Mouse (Mus musculus) forelimb bud, embryonic 11.5 days (tissue): ENCODE data around the gene Slc6a9.

Experiments used
- DNase-seq: peaks from one replicate; pipeline ENCODE4 v3.0.0-alpha.2; 2012; ENCODE audit warnings: low read depth, low spot score

Slc6a9 gene

DNA sequence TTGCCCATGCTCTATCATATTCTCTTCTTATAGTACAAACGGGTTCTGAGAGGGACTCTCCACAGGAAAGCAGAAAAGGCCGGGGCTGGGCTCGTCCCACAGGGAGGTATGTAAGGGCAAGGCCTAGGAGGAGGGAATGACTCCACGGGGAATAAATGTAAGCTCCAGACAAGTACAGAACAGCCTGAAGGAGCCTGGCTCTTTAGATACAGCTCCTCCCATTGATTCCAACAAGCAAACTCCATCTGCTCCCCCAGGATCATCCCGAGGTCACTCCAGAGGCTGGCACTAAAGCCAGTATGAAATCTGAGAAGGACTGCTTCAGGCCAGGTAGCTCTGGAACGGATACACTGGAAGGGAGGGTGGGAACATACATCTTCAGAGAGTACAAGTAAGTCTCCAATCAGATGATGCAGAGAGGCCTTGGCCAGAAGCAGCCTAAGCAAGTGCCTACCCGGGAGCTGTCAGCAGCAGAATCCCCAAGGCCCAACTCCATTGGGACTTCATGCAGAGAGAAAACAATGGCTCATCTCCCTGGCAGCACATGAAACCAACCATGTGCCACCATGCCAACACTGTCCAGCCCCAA lies 78.5 kb downstream of the Slc6a9 start:
- no peak for DNase-seq

GRCm38 (mm10) chr4:117913421-117913820 lies 79.1 kb downstream of the Slc6a9 start:
- no peak for DNase-seq

DNA sequence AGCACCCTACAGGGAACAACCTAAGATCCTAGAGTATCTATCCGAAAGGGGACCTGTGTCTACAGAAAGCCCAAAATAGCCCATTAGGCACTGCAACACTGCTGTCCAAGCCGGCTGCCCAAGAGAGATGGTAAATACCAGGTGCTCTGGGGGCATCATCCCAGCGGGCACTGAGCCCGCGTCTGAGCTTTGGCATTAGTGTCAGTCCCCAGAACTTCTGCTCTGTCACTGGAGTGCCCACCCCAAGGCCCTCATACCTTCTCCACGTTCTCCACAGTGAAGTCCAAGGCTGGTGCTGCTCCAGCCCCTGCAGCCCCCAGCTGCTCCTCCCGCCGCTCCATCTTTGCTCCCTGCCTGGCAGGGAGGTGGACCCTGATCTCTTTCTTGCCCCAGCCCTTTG lies 79.7 kb downstream of the Slc6a9 start:
- DNase-seq, result no peak

DNA sequence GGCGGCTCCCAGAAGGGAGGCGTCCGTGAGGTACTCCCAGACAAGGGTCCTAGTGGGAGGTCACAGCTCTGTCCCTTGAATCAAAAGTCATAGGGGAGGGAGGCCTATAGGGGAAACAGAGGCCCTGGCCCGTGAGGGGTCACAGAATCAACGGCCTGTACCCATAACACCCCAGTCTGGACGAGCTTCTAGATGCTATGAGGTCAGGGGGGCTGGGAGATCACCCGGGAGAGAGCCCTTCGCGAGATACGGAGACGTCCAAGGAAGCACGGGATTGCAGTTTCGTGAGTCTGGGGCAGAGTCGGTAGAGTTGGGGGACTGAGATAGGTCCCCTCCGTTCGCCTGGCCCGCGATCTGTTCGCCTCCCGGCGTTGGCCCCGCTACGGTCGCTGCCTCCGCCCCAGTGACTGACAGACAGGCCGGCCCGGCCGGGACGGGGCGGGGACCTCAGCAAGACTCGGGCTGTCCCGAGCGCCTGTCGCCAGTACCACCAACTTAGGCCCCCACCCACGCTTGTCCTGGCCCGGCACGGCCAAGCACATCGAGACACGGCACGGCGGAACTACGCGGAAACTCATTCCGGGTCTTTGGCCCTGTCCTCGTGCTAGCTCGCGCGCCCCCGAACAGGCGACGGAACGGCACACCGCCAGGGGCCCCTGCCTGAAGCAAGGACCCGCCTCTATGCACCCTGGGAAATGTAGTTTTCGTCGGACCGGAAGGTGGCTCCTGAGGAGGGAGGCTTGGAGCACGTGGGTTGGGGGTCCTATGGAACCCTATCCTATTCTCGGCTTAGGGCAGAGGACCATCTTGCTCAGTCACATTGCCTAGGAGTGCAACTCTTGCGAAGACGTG lies 80.5 kb downstream of the Slc6a9 start, which contains the start of gene Ipo13:
Ipo13 (minus strand) TSS at position 409 of the 852 bp plus-strand sequence.
- peak; percentile 94 for DNase-seq

- DNase-seq, result no peak
These were observed 81.3 kb downstream of the Slc6a9 start for GRCm38 (mm10) chr4:117915489-117916105.

DNA sequence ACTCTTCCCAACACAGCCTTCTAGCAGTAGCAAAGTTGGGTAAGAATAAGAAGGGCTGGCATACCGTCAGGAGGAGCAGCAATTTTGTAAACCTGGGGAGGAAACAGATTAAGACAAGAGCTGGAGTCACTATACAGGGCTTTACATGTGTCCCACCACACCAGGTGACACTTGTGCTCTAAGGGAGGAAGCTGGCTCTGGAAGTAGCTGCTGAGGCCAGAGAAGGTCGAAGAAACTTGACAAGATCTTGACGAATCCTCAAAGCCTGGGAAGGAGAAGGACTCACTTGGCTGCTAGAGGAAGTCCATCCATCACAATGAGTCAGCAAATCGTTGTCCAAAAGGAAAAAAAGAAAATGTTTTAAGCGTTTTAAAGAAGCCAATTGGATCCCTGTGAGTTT lies 82.1 kb downstream of the Slc6a9 start:
- no peak for DNase-seq

- no peak for DNase-seq
These were observed 83.1 kb downstream of the Slc6a9 start for GRCm38 (mm10) chr4:117917402-117917801.

- DNase-seq, result no peak
These were observed 83.5 kb downstream of the Slc6a9 start for GRCm38 (mm10) chr4:117917847-117918246.

- DNase-seq, result no peak
These were observed 84.0 kb downstream of the Slc6a9 start for GRCm38 (mm10) chr4:117918261-117918660.

DNA sequence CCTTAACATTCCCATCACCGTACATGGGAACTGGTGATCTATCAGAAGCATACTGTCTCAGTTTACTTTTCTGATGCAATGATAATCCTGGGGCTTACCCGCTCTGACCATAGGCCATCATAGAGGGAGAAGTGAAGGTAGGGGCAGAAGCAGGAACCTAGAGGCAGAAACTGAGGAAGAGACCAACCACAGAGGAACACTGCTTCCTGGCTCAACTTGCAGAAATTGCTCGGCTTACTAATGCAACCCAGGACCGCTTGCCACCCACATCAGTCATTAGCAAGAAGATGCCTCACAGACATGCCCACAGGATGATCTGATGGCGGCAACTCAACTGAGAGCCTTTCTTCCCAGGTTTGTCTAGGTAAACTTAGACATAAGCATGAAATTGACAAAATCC lies 84.5 kb downstream of the Slc6a9 start:
- DNase-seq, result no peak

DNA sequence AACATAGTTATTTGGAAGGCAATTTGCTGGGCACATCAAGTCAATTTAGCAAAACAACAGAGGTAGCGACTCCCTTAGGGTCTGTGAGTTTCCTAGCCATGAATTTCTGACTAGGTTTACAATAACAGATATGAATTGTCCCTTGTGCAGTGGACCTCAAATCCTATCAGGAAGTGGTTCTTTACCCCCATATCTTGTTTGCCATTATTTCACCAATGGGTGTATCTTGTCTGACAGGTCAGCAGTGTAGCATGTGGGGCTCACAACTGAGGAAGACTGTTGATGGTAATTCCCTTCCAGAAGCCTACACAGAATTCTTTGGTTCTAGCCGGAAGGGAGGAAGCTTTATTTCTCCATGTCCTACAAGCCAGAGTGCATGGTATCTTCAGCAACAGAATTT lies 87.1 kb downstream of the Slc6a9 start:
- no peak for DNase-seq

DNA sequence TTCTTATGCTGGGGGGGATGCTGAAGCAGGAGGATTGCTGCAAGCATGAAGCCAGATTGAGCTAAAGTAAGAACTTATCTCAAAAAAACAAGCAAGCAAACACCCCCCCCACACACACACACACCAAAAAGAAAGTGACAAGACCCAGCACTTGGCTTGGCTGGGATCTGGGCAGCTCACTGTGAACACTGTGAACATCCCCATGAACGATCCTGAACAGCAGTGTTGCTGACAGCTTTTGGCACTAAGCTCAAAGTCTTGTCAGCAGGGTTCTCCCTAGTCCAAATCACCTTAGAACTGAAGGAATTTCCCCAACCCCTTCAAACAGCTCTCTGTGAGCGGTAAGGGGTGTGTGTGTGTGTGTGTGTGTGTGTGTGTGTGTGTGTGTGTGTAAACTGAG lies 89.1 kb downstream of the Slc6a9 start:
- no peak for DNase-seq
